Mouse (Mus musculus) left cerebral cortex, adult 9 months (tissue): ENCODE measurements around the gene 2310033P09Rik.
"Not testable (repeated sequence)": the region's sequence is repeated elsewhere in the genome, so short reads cannot be mapped to it uniquely, and the experiment has no call there.

ENCODE experiments used
- DNase-seq, 2 experiments: peaks; one replicate each; pipeline ENCODE4 v3.0.0; 2022; ENCODE audit warnings: low spot score in 2 of 2

2310033P09Rik gene

DNA sequence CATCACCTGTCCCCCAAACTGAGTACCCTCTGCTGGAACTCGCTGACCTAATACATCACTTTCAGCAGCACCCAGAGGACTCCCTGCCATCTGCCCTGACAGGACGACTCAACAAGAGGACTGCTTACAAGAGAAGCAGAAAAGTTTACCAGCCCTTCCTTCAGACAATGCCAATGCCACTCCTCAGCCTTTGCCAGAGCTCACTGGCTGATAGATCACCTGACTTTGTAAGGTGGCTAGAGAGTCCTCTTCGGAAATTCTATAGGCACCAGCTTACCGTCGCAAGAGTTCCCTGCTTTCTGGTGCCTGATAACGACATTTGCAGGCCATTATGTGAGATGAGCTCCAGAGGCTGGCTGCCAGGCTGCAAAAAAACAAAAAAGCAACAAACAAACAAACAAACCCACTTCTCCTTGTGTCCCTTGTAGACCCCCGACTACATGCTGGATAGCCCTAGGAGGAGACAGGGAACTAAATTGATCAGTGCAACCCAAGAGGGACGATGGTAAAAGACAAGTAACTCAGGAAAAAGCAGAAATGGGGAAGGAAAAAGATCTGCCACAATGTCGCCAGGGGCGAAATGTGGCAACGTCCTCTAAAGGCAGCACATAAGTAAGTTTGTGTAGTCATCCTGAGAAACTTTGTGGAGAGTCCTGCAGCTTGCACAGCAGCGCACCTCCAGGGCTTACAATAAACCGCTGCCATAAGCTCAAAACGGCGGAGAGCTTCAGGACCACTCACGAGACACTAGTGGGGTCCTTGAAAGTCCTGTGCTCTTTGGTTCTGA, 6.7 kb upstream of the 2310033P09Rik start:
- no peak for DNase-seq

DNA sequence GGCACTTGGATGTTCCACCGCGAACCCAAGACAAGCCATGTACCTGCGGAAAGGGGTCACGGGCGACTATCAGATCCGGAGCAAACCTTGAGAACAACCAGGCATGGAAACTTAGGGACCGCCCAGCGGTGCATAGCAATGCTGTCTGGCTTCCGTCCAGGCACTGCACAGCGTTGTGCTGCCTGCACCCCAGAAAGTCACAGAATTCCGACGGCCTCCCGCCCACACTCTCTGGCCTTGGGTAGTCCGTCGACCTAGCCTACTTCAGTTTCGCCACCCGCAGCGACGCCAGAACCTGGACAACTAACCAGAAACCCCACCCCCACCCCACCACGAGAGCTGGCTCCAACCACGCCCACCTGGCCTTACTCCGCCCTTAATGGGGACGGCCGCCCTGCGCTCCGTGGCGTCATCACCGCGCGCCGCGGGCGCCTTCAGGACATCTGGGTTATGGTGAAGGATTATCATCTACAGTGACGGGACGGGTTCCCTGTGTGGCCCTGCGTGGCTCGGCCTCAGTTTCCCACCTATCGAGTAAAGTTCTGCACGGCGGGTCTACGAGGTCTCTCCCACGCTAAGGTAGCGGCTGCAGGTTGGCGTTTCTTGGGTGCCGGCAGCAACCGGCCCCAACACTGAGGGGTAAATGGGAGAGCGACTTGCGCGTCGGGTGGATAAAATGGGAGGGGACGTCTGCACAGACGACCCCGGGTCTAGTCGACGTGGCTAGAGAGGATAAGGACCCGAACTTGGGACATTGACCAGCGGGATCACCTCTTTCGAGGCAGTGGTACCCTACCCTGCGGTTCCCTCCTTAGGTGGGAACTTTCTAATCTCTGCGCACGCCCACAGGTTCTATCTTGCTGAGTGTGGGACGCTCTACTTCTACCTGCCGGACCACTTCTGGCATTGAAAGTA, 5.8 kb upstream of the 2310033P09Rik start, which contains the start of gene Mrpl55:
Gene Mrpl55, plus strand, starts transcription at position 406 of the 915 bp plus-strand sequence.
- DNase-seq = peak; percentile 64 to 92

- DNase-seq = peak in 1 of 2 experiments; percentile 71
Measured at GRCm38 (mm10) chr11:59209003-59209441, 901 bp downstream of the 2310033P09Rik start.

DNA sequence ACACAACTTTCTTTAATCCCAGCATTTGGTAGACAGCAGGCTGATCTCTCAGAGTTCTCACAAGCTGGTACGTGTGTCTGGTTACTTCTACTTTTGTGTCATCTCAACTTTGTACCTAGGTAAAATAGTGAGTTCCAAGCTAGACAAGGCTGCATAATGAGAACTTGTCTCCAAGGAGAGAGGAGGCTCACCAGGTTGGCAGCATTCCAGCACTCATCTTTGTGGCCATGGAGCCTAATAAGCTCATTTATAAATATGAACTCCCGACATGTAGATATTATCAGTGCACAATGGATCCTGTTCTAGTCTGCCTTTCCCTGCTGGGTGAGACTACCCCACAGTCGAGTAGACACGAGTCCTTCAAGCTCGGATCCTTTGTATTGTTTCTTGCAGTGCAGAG, 1.5 kb downstream of the 2310033P09Rik start:
- DNase-seq = no peak

- no peak for DNase-seq
Measured at GRCm38 (mm10) chr11:59210020-59210419, 1.9 kb downstream of the 2310033P09Rik start.

GRCm38 (mm10) chr11:59211561-59211960, 3.4 kb downstream of the 2310033P09Rik start:
- DNase-seq = not testable (repeated sequence)

DNA sequence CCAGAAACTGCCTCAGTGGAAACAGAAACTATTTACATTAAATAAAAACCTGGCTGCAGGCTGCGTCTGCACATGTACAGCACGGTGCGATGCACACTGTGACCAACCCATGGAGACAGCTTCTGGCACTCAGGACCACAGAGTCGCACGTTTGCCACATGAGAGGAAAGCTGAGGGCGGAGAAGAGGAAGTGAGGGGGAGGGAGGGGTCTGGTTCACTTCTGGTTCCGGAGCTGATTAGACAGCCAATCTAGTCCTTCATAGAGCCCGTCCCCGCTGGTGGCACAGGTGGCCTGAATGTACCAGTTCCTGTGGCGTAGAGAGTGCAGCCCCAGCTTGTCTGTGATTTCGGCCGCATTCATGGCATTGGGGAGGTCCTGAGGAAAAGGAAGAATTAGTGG, 4.2 kb downstream of the 2310033P09Rik start:
- DNase-seq = not testable (repeated sequence)

DNA sequence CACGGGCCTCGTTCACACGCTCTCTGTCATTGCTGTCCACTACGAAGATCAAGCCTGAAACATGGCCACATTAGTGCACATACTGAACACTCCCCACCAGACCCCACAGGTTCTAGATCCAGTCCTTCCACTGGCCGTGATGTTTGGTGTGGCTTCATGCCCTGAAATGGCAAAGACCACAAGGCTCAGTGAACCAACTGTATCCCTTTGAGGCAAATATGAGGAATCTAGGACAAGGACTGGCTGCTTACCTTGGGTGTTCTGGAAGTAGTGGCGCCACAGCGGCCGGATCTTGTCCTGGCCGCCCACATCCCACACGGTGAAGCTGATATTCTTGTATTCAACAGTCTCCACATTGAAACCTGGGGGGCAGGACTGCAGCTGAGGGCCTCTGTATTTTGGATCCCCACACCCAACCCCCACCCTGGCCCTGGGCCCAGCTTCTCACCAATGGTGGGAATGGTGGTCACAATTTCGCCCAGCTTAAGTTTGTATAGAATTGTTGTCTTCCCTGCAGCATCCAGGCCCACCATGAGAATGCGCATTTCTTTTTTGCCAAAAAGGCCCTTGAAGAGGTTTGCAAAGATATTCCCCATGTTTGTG, 4.9 kb downstream of the 2310033P09Rik start:
- no peak for DNase-seq

DNA sequence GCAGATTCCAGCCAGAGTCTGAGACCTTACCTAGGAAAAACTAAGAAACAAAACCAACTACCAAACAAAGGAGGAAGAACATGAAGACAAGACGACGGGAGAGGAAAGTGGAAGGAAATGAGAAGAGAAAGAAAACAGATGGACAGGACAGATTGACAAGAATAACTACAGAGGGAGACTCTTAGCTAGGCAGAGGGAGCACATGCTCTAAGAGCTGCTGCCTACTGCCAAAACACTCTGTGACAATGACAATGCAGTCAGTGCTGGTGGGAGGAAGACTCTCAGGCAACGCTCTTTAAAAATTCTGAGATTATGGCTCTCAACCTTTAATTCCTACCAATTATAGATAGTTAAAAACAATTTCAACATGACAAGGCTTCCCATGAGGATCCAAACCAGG, 8.8 kb downstream of the 2310033P09Rik start:
- DNase-seq = no peak

DNA sequence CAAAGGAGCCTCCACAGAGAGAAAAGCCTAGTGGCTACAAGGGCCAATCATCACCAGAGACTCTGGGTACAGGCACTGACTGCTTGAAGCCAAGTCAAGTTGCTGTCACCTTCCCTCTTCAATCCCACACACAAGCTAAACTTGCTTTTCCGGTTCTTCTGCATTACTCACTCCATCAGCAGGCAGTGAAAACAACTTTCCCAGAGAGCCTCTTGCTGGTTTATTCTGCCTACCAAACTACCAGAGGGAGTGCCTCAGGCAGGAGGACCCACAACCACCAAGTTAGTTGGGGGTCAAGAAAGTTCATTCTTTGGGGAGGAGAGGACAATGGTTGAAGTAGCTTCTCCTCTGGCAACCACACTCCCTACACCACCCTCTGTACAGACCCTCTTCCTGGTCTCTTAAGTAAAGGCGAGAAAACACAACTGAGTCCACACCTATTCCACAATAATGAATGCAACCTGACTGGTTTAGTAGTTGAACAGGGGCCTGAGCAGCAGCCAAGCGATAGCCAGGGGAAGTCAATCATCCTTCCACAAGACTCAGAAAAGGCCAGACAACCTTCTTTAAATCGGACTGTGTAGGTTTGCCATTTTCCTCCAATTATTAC, 10.4 kb downstream of the 2310033P09Rik start:
- no peak for DNase-seq

DNA sequence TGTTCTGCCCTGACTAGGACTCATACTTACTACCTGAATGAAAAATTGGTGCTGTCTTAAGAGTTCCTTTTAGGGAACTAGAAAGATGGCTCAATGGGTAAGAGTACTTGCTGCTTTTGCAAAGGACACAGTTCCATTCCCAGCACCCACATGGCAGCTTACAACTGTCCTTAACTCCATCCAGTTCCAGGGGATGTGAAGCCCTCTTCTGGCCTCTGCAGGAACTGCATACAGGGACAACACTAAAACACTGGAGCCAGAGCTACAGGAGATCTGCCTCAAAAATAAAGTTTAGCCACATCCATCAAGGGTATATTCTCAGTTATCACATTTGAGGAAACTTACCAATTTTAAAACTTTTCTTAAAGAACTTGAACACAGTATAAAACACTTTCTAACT, 10.9 kb downstream of the 2310033P09Rik start:
- no peak for DNase-seq

GRCm38 (mm10) chr11:59221604-59222003, 13.5 kb downstream of the 2310033P09Rik start:
- DNase-seq = no peak

- no peak for DNase-seq
Measured at GRCm38 (mm10) chr11:59222306-59222705, 14.2 kb downstream of the 2310033P09Rik start.

- DNase-seq = no peak
Measured at GRCm38 (mm10) chr11:59224025-59224424, 15.9 kb downstream of the 2310033P09Rik start.

- no peak for DNase-seq
Measured at GRCm38 (mm10) chr11:59224470-59224869, 16.3 kb downstream of the 2310033P09Rik start.

DNA sequence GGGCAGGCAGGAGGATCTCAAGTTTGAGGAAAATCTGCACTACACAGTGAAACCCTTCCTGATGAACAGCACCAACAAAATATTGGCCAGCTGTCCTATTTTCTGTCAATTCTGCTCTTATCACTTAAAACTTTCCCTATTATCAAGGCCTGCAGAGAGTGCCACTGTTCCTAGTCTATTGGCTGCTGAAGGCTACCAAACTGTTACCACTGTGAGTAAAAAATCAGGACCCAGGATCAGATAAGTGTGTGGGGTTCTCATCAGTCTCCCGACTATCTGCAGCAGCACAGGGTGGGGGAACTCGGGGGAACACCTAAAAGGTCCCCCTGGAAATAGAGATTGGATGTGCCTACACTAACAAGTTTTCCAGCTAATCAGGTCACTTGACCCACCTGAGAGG, 17.0 kb downstream of the 2310033P09Rik start:
- DNase-seq = no peak

GRCm38 (mm10) chr11:59226251-59226650, 18.1 kb downstream of the 2310033P09Rik start:
- DNase-seq = no peak

DNA sequence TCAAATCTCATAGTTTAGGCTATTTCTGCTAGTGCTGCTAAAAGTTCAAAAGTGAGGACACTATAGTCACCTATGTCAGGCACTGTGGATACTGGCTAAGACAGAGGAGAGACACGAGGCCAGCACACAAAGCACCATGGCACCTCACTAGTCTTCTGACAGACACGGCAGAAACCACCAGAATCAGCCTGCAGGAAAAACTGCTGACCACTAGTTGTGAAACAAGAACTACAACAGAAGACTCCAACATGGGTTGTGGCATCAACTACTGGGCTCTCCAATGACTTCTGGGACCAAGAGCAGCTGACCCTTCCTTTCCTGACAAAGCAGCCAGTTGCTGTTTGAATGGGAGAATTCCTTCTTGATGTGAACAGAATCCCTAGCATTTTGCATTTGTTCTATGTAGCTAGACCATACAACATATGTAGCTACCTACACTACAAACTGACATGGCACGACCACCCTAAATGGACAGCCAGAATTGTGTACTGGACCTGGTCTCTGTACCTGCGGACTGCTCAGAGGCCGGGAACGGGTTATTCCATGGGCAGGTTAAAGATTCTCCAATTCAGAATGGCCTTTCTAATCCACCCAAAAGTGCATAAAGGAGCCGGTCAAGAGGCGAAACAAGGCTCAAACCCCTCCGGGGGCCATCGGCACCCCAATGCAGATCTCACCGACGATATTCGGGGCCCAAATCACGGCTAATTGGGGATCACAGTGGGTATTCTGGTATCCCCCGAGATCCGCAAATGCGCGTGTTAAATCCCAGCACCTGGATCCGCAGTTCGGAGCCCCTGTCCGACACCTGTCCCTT, 18.9 kb downstream of the 2310033P09Rik start:
- DNase-seq = no peak

DNA sequence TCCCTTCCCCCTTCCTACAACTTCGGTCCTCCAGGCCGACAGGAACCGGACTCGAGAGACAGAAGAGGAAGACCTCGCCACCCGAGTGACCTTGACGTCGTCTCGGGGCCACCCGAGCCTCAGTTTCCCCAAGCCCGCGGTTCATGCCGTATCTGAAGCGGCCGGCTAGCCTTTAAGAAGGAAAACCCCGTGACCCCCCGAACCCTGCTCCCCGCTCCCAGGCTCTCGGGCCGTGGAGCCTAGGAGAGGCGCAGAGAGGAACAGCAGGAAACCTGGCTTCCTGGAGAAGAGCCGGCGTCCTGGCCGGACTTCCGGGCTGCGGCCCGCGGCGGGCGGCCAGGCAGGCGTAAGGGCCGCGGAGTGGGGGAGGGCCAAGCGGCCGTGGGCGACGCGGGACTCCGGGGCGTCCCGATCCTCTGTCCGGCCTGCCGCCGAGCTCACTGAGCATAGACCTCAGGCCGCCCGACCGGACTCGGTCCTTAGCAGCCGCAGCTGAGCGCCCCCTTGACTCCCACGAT, 19.5 kb downstream of the 2310033P09Rik start:
- DNase-seq = no peak

DNA sequence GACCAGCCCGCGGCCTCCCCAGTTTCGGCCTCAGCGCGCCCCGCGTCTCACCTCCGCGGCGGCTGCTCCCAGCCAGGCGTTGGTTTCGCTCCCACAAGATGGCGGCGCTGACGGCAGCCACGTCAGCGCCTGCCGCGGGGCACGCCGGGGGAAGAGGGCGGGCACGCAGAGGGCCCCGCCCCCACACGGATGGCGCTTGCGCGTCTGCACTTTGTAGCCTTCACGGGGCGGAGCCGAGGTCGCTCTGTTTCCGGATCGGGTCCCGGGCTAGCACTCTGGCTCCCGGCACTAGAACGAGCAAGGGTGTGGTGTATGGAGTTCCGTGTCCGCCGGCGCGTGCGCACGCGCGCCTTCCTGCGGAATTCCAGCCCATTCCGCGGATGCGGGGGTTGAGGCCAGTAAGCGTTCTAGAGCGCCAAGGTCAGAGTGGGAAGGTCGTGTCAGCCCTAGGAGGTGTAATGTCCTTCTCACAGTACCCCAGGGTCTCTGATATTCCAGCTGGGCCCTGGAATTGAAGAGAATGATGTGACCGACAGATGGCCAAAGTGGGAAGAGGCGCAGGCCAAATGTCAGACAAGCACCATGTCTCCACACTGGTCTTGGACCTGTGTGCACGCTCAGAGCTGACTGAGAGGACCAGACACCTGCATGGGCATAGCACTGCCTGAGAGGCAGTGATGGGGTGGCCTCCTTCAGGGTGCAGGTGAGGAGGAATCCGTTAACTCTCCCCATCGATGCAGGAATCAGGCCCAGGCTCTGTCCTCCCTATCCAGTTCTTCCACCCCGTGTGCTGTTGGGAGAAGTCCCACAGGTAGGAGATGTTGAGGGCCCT, 20.2 kb downstream of the 2310033P09Rik start, which contains the start of gene Arf1:
Gene Arf1, minus strand, starts transcription at position 149 of the 832 bp plus-strand sequence.
- DNase-seq = peak; percentile 91 to 96
